Mouse (Mus musculus) kidney, postnatal 10 days (tissue): ENCODE results near the gene Pgc.

Experiments
- DNase-seq: peaks from one replicate; pipeline ENCODE4 v3.0.0; 2021; ENCODE audit warnings: mixed read lengths

Gene Pgc

GRCm38 (mm10) chr17:47726566-47726965 is at the start of gene Pgc:
Gene Pgc (plus strand): TSS chr17:47726842.
- no peak for DNase-seq

GRCm38 (mm10) chr17:47678238-47678637 is 48.4 kb upstream of the Pgc start:
- no peak for DNase-seq

GRCm38 (mm10) chr17:47678702-47679101 is 47.9 kb upstream of the Pgc start:
- DNase-seq: no peak

DNA sequence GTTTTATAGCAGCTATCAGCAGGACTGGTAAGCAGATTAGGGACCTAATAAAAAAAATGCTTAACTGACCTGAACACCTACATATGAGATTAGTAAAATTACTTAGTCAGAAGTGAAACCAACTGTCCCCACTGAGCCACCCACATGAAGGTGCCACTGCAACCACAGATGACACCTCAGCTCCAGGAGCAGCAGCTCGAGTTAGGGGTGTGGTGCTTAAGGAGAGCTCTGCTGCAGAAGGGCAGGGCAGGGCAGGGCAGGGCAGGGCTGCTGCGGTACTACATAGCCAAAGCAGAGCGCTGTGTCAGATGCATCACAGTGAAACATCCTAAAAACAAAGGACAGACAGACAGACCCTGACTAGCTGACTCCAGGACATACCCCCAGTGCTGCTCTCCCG is 43.8 kb upstream of the Pgc start:
- DNase-seq: no peak

DNA sequence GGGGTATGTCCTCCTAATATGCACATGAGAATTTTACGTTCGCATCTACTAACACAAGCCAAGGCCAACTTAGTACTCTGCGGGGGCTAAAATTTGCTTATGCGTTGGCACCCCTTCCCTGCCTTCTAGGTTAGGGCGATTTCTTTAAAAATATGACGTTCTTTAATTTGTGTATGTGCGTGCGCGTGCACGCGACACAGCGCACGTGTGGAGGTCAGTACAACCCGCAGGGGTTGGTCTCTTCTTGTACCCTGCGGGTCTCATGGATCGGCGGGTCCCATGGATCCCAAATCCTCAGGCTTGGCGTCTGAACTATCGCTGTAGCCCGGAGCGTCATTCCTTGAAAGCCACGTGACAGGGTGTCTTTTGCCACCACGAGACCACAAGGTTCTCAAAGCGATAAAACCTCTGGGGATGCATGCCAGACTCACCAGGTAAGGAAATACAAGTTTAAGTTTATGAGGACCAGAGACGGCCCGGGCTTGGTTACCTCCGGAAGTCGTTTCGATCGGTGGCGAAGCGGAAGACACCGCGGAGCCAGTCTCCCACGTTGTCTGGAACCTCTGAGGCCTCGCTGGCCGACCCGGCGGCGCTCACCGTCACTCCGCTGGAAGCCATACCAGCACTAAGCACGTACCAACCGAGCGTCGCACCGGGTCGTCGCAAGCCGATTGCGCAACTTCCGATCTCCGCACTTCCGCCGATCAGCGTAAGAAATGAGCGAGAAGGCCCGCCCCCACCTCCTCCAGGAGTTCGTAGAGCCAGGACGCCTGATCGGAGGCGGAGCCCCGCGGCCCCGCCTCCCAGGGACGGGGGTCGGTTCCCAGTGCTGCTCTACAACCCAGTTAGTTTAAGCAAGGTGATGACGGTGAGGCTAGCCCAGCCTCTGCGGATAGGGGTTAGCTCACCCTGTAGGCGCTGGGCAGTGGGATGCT is 39.0 kb upstream of the Pgc start:
- peak; percentile 98 for DNase-seq

DNA sequence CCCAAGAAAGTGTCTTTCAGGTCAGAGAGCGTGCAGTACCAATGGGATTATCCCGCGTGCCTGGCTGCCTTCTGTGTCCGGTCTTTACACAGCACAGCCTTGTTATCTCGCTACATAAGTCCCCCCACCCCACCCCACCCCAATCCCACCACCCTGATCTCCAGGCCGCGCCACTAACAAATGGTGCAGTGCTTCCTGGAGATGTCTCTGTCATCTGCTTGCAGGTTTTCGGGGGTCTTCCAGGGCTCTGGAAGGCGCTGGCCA is 38.4 kb upstream of the Pgc start, which contains the start of gene Tomm6:
Gene Tomm6 (minus strand): TSS at position 43 of the 264 bp plus-strand sequence.
- no peak for DNase-seq

GRCm38 (mm10) chr17:47688608-47689575 is 37.8 kb upstream of the Pgc start, which contains the start of gene Frs3:
Gene Frs3 (plus strand): TSS chr17:47689030.
- DNase-seq: peak; percentile 88

DNA sequence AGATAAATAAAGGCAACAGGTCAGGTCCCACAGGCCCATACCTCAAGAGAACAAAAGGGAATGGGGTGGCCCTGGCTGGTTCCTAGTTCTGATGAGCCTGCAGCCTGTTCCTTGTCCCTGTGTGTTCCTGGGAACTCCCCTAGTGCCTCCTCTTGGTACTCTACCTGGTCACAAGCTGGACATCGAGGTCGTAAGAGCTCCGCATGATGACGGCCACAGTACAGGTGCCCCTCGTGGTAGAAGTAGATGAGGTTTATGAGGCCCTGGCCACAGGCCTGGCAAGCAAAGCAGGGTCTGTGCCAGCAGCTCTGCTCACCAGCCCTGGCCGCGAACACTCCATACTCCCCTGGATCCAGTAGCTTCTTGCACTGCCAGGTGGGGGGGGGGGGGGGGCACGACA is 36.7 kb upstream of the Pgc start:
- DNase-seq: no peak

GRCm38 (mm10) chr17:47691650-47692049 is 35.0 kb upstream of the Pgc start:
- DNase-seq: no peak

- peak; percentile 55 for DNase-seq
Measured at GRCm38 (mm10) chr17:47693671-47694441, 32.8 kb upstream of the Pgc start.

DNA sequence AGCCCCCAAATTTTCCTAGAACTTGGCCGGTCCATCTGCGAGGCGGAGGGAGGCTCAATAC is 32.4 kb upstream of the Pgc start, which contains the start of gene Gm21981:
Gene Gm21981 (minus strand): TSS at position 14 of the 61 bp plus-strand sequence.
- DNase-seq: no peak

GRCm38 (mm10) chr17:47694503-47695336 is 31.9 kb upstream of the Pgc start, which contains the start of gene Prickle4:
Gene Prickle4 (minus strand): TSS chr17:47694736.
- peak; percentile 99 for DNase-seq

DNA sequence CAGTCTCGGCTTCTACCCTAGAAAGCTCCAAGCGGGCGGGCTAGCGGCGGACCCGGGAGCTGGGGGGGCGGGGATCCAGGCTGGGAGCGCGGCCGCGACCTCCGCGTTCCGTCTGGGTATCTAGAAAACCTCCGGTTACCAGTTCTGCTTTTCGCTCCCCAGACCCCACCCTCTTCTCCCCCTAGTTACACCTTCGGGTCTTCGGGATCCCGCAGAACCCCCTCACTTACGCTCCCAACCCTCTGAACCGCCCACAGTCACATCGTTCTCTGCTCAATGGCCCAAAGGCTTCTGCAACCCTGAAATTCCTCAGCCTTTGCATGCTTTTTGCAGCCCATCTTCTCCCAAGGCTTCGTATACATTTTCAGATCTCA is 31.3 kb upstream of the Pgc start:
- no peak for DNase-seq

DNA sequence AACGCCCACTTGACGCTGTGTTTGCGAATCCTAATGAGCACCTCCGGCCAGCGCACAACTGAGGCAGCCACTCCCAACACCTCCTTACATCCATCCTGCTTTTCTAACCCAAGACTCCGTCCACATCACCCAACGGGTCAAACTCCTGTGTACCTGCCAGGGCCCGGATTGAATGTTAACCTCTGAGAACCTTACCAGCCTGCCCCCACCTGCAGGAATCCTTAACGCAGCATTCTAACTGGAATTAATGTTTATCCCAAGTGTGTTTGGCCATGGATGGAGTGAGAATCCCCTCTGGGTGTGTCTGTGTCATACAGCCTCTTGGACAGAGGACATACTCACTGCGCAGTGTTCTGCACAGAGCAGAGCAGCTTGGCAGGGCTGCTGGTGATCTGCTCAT is 28.5 kb upstream of the Pgc start:
- DNase-seq: peak; percentile 58

GRCm38 (mm10) chr17:47699055-47699454 is 27.6 kb upstream of the Pgc start:
- no peak for DNase-seq

- no peak for DNase-seq
Measured at GRCm38 (mm10) chr17:47701793-47702192, 24.8 kb upstream of the Pgc start.

DNA sequence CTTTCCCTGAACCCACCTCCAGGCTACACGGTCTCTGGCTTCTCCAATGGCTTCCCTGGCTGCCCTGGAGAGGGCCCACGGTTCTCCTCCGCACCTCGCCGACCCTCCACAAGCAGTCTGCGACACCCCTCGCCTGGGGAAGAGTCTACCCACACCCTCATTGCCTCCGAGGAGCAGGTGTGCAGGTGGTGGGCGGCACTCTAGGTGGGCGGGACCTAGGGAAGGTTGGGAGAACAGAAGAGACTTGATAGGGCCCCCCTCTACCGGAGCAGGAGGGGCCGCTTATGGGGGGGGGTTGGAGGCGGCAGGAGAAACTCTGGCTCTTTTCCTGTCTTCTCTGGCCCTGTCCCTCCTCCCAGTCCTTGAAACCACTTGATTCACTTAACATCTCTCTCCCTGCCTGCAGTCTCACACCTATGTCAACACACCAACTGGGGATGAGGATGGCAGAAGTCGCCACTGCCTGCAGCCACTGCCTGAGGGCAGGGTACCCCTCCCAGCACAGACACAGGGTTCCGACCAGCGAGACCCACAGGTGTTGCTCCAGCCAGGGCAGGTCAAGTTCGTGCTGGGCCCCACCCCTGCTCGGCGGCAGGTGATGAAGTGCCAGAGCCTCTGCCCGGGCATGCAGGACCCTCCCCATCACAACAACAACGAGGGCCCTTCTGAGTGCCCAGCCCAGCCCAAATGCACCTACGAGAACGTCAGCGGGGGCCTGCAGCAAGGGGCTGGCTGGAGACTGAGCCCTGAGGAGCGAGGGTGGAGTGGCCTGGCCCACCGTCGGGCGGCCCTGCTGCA is 23.9 kb upstream of the Pgc start:
- no peak for DNase-seq

GRCm38 (mm10) chr17:47703556-47703955 is 23.1 kb upstream of the Pgc start:
- DNase-seq: no peak

- DNase-seq: no peak
Measured at GRCm38 (mm10) chr17:47704692-47705091, 21.9 kb upstream of the Pgc start.

- peak; percentile 73 for DNase-seq
Measured at GRCm38 (mm10) chr17:47706196-47706595, 20.4 kb upstream of the Pgc start.

DNA sequence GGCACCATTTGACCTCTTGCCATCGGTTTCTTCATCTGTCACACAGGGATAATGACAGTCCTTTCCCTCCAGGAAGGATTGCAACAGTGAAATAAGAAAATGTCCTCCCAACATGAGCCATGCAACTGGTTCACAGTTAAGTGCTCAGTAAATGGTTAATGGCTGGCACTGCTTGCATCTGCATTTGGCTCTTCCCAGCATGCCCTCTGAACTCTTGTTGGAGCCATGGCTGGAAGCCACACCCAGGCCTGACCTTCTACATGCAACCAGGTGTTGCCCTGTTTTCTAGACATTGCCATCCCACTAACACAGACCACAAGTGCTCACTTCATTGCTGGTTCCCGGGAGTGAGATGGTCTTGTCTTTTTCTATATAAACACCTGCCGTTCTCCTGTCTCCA is 18.7 kb upstream of the Pgc start:
- DNase-seq: no peak

DNA sequence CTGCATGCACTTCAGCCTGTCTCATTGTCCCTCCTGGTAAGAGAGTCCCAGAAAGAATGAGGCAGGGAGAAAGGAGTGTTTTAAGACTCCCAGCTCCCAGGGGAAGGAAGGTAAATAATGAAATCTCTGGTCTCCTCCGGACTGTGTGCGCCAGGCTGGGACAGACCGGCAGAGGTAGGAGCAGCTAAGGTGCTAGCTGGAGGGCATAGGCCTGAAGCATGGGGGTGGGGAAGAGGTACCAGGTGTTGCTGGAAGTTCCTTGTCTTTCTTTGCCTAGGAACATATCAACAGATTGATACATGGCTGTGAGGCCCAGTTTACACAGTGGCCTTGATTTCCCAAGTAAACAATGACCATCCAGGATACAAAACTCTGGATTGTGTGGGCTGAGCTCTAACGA is 17.7 kb upstream of the Pgc start:
- DNase-seq: no peak
